ENCODE assay signal across 15 mouse cellular contexts in the genomic region with DNA sequence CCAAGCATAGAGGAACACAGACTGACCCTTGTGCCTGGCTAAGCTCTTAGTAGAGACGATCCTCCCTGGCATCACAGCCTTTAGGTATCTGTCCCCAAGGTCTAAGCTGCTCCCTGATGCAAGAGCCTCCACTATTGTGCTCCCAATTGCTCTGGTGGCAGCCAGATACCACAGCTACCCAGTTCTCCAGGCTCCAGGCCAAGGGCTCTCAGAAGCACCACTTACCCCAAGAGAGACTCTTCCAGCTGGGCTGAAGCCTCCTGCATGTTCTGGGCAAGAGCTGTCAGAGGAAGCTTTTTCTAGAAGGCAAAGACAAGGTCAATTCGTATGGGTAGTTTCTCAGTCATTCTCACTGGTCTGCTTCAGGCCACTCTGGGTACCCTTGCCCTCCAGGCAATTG. TPM values are rescaled to one million over a fixed set of nuclear protein-coding genes. Genes with fewer than 3 reads are reported as not detected.
DNase-seq lines count a peak whose midpoint lies in the region; ATAC-seq lines count a peak whose summit lies in the region.
"Had no signal": no experiment of that assay in that cellular context is flagged by ENCODE, and none has a peak within 500 bp of the region (broad histone marks: within the 10 kb centered on the region; RNA-seq: fewer than 3 reads in every experiment).

No protein-coding gene starts in this region.

- peak; percentile 95 for DNase-seq in heart, adult 11 months
- DNase-seq in heart, adult 9 months (ENCODE audit: low spot score in 2 of 2): peak; percentile 52 to 68
- DNase-seq in heart, postnatal 10 days: peak; percentile 74 to 79
- peak; percentile 63 for DNase-seq in lung, postnatal 14 days
- no peak for DNase-seq in frontal cortex, postnatal 25 days (ENCODE audit: low spot score in 2 of 2)
- DNase-seq: adrenal gland, postnatal 10 days; B cell, adult 2 months; cerebellum, adult 2 months; right cerebral cortex, postnatal 4 days had no signal

- no peaks in the 10 kb centered on the region for H3K27me3 ChIP-seq in heart, embryonic 11.5 days (ENCODE audit: control insufficient read depth, insufficient read depth, low read length)
- H3K27me3 ChIP-seq in kidney, embryonic 15.5 days: no peaks in the 10 kb centered on the region
- H3K27me3 ChIP-seq: hindbrain, embryonic 12.5 days; intestine, embryonic 15.5 days; limb, embryonic 13.5 days had no signal

- no peaks in the 10 kb centered on the region for H3K9me3 ChIP-seq in heart, embryonic 11.5 days (replicated peaks; ENCODE audit: control insufficient read depth, low read length)
- no peaks in the 10 kb centered on the region for H3K9me3 ChIP-seq in kidney, embryonic 15.5 days (replicated peaks)
- H3K9me3 ChIP-seq: hindbrain, embryonic 12.5 days; intestine, embryonic 15.5 days; limb, embryonic 13.5 days had no signal

- peaks cover 7% of the 10 kb centered on the region for H3K36me3 ChIP-seq in heart, embryonic 11.5 days (ENCODE audit: control insufficient read depth, insufficient read depth, low read length)
- H3K36me3 ChIP-seq in kidney, embryonic 15.5 days: peaks cover 79% of the 10 kb centered on the region

- WGBS in heart, embryonic 11.5 days (ENCODE audit: insufficient replicate concordance): 77% methylated on average over 2 of the region's 2 CpGs
- whole genome bisulfite sequencing in kidney, embryonic 15.5 days: 89% methylated on average over 2 of the region's 2 CpGs

- no peak overlapping the region for H3K27ac ChIP-seq in heart, embryonic 11.5 days (ENCODE audit: low read depth, low read length)
- H3K27ac ChIP-seq in kidney, embryonic 15.5 days: no peak overlapping the region
- H3K27ac ChIP-seq: hindbrain, embryonic 12.5 days; intestine, embryonic 15.5 days; limb, embryonic 13.5 days had no signal

- H3K4me2 ChIP-seq in heart, embryonic 11.5 days: no peak overlapping the region
- H3K4me2 ChIP-seq in kidney, embryonic 15.5 days: no peak overlapping the region
- H3K4me2 ChIP-seq: hindbrain, embryonic 12.5 days; intestine, embryonic 15.5 days; limb, embryonic 13.5 days had no signal

- ATAC-seq in heart, embryonic 11.5 days (replicated peaks; ENCODE audit: insufficient number of reproducible peaks, low FRiP score, low TSS enrichment): no peak
- no peak for ATAC-seq in megakaryocyte progenitor cell, adult 5-6 weeks (replicated peaks; ENCODE audit: poor library complexity)
- ATAC-seq in kidney, embryonic 15.5 days (replicated peaks; ENCODE audit: low FRiP score): no peak

- no peak overlapping the region for H3K4me3 ChIP-seq in heart, embryonic 11.5 days (ENCODE audit: low read depth, low read length)
- no peak overlapping the region for H3K4me3 ChIP-seq in kidney, embryonic 15.5 days (replicated peaks)
- H3K4me3 ChIP-seq: hindbrain, embryonic 12.5 days; intestine, embryonic 15.5 days; limb, embryonic 13.5 days had no signal

- peaks cover 24% of the 10 kb centered on the region for H3K4me1 ChIP-seq in heart, embryonic 11.5 days (ENCODE audit: control insufficient read depth, insufficient read depth, low read length)
- 0 out of 2 replicates have a peak, but pooled peaks cover 2% of the 10 kb centered on the region for H3K4me1 ChIP-seq in kidney, embryonic 15.5 days
- H3K4me1 ChIP-seq: hindbrain, embryonic 12.5 days; intestine, embryonic 15.5 days had no signal

- no peak overlapping the region for H3K9ac ChIP-seq in heart, embryonic 11.5 days (ENCODE audit: low read depth, low read length)
- no peak overlapping the region for H3K9ac ChIP-seq in kidney, embryonic 15.5 days
- H3K9ac ChIP-seq: hindbrain, embryonic 12.5 days; intestine, embryonic 15.5 days; limb, embryonic 13.5 days had no signal

- intact Hi-C loops in heart, postnatal 10 days (cut with DNase I): no loop called here

RNA-seq across cellular contexts. Expression of a gene that starts 46.2 kb away (rescaled TPM):
- polyA plus RNA-seq in heart, embryonic 11.5 days (2014; fragmentation: Nextera tagmentation; extraction: Ambion mirVana): 40.6 and 47.4 TPM in 2 replicates
- 10 to 100 TPM; 27.6 to 29.5 TPM for total RNA-seq in heart, postnatal 10 days (2021)
- 35.9 and 43.6 TPM in 2 replicates for total RNA-seq in megakaryocyte progenitor cell, adult 5-6 weeks (2015)
- 45.4 and 48.0 TPM in 2 replicates for total RNA-seq in megakaryocyte progenitor cell, adult 5-6 weeks (2017)
- 54.5 and 54.9 TPM in 2 replicates for polyA plus RNA-seq in kidney, embryonic 15.5 days (2015; fragmentation: Nextera tagmentation; extraction: Ambion mirVana)

RNA-seq across cellular contexts. Expression of a gene that starts 46.3 kb away (rescaled TPM):
- 21.1 and 23.0 TPM in 2 replicates for polyA plus RNA-seq in heart, embryonic 11.5 days (2014; fragmentation: Nextera tagmentation; extraction: Ambion mirVana)
- total RNA-seq in heart, postnatal 10 days (2021): 10 to 100 TPM; 22.4 to 24.2 TPM
- 79.4 and 85.9 TPM in 2 replicates for total RNA-seq in megakaryocyte progenitor cell, adult 5-6 weeks (2015)
- 23.2 and 26.7 TPM in 2 replicates for total RNA-seq in megakaryocyte progenitor cell, adult 5-6 weeks (2017)
- polyA plus RNA-seq in kidney, embryonic 15.5 days (2015; fragmentation: Nextera tagmentation; extraction: Ambion mirVana): 23.7 and 25.2 TPM in 2 replicates

Comparison
In these comparisons a context has a peak if more than half of its experiments do, and no peak if none do; other contexts are left out.
1. DNase-seq: peak in heart, adult 11 months (single experiment), heart, adult 9 months (2 of 2), heart, postnatal 10 days (2 of 2) and lung, postnatal 14 days (single experiment); none in frontal cortex, postnatal 25 days (0 of 2).